Mouse (Mus musculus): ENCODE data around the gene Cadps. TPM values are rescaled to one million over a fixed set of nuclear protein-coding genes. Genes with fewer than 3 reads are reported as not detected.

The Cadps gene
- polyA plus RNA-seq, 1 experiment from 2014 or later: not detected

DNA sequence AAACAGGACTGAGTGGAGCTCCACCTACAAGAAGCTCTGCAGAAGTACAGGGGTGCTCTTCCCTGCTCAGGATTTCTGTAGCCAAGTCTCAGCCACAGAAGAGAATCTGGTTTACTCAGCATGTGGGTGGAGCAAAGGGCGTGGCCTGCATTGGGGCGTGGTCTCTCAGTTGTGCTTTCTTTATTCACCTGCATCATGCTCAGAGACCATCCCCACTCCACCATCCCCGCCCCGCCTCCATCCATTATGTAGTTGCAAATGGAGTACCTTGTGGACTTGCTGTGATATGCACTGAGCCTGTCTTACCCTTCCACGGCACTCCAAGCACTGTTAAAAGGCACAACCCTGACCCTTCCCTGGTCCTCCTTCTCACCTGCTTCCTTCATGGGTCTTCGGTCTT, 271.5 kb downstream of the Cadps start:
- TF ChIP-seq CTCF (IDR thresholded peaks at IDR 0.05; ENCODE audit: low read depth) (no peak), EP300 (IDR thresholded peaks at IDR 0.05; ENCODE audit: low read depth) (no peak)
- H3K4me1 ChIP-seq (ENCODE audit: insufficient read depth): no peaks in the 10 kb centered on the region
- H3K9ac ChIP-seq (replicated peaks): no peak overlapping the region
- H3K4me2 ChIP-seq (ENCODE audit: low read depth, low read length): no peak overlapping the region
- DNase-seq (no peak), ATAC-seq (no peak)
- no peak overlapping the region for H3K27ac ChIP-seq (ENCODE audit: low read depth)
- no peaks in the 10 kb centered on the region for H3K36me3 ChIP-seq (replicated peaks; ENCODE audit: insufficient read depth, low read length)
- H3K4me3 ChIP-seq (ENCODE audit: low read depth, low read length): no peak overlapping the region
- no peaks in the 10 kb centered on the region for H3K9me3 ChIP-seq (ENCODE audit: low read length)
- 44% methylated on average over 6 of the region's 6 CpGs for WGBS (ENCODE audit: insufficient replicate concordance)
- H3K27me3 ChIP-seq (ENCODE audit: insufficient read depth, low read length): no peaks in the 10 kb centered on the region

DNA sequence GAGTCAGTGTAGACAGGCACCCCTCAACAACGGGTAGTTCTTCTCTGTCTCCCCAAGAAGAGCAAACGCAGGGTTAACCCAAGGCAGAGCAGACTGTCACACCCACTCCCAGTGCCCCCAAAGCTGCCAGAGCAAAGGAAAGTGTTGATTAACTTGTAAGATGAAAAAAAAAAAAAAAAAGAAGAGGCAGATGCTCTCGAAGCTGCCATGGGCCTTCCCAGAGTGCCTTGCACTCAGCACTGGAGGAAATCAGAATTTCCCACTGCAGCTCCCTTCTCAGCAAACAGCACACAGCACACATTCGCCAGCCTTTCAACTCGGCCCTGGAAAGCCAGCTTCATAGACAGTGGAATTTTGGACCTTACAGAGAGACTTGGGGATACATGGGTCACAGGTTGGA, 271.9 kb downstream of the Cadps start:
- Histone ChIP-seq H3K4me1 (ENCODE audit: insufficient read depth) (no peaks in the 10 kb centered on the region), H3K9ac (replicated peaks) (no peak overlapping the region), H3K4me2 (ENCODE audit: low read depth, low read length) (no peak overlapping the region), H3K27ac (ENCODE audit: low read depth) (no peak overlapping the region), H3K36me3 (replicated peaks; ENCODE audit: insufficient read depth, low read length) (no peaks in the 10 kb centered on the region), H3K9me3 (ENCODE audit: low read length) (no peaks in the 10 kb centered on the region), H3K27me3 (ENCODE audit: insufficient read depth, low read length) (no peaks in the 10 kb centered on the region), H3K4me3 (ENCODE audit: low read depth, low read length) (no peak overlapping the region)
- 51% methylated on average over 5 of the region's 5 CpGs for WGBS (ENCODE audit: insufficient replicate concordance)
- ATAC-seq: no peak
- no peak for DNase-seq
- no peak for TF ChIP-seq EP300 (IDR thresholded peaks at IDR 0.05; ENCODE audit: low read depth)
- TF ChIP-seq CTCF (IDR thresholded peaks at IDR 0.05; ENCODE audit: low read depth): no peak

DNA sequence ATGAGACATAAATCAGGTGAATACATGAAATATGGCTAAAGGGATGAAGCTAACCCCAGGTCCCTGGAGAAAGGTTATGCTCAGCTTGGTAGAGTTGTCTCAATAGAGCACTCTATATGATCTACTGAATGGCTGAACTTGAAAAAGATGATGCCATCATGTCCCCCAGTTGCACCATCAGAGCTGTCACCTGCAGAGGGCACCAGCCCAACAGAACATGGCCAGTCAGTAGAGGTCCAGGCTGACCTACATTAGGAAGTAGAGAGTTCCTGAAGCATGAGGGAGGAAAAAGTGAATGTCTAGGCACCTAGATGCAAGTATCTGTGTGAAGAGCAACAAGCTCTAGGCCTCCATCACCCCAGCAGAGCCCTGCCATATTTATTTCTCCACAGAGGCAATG, 273.6 kb downstream of the Cadps start:
- ATAC-seq (no peak), DNase-seq (no peak)
- Histone ChIP-seq H3K27ac (ENCODE audit: low read depth) (no peak overlapping the region), H3K9me3 (ENCODE audit: low read length) (no peaks in the 10 kb centered on the region), H3K4me3 (ENCODE audit: low read depth, low read length) (no peak overlapping the region), H3K4me1 (ENCODE audit: insufficient read depth) (no peaks in the 10 kb centered on the region), H3K9ac (replicated peaks) (no peak overlapping the region), H3K27me3 (ENCODE audit: insufficient read depth, low read length) (no peaks in the 10 kb centered on the region), H3K4me2 (ENCODE audit: low read depth, low read length) (no peak overlapping the region), H3K36me3 (replicated peaks; ENCODE audit: insufficient read depth, low read length) (no peaks in the 10 kb centered on the region)
- TF ChIP-seq EP300 (IDR thresholded peaks at IDR 0.05; ENCODE audit: low read depth): no peak
- 0 out of 2 replicates have a peak, but pooled peaks have one; percentile 3 for TF ChIP-seq CTCF (IDR thresholded peaks at IDR 0.05; ENCODE audit: low read depth)

DNA sequence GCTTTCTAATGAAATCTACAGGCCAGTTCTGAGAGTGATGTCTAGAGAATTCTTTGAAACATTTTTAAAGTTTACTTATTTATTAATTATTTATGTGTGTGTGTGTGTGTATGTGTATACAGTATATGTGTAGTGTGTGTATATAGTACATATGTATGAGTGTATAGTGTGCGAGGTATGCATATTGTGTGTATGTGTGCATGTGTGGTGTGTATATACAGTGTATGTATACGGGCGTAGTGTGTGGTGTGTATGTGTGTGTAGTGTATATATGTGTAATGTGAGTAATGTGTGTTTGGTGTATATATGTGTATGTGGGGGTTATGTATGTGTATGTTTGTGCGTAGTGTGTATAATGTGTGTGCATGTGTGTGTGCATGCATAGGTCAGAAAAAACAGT, 275.4 kb downstream of the Cadps start:
- no peak overlapping the region for H3K27ac ChIP-seq (ENCODE audit: low read depth)
- 90% methylated on average over 4 of the region's 4 CpGs for WGBS (ENCODE audit: insufficient replicate concordance)

DNA sequence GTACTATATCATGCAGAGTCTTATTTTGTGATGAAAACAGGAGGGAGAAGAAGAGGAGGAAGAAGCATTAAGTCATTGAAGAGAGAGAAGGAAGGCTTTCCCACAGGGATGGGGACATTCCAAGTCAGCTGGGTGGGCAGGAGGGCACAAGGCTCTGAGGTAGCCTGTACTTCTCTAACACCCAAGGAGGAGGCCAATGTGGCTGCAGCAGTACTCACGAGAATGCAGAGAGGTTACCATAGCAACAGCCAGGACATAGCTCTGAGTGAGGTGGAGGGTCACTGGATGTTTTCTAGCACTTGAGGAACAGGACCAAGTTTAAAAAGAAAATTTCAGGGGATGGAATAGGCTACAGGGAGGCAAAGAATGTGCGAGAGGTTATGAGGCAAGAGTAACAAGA, 281.1 kb downstream of the Cadps start:
- Histone ChIP-seq H3K4me3 (ENCODE audit: low read depth, low read length) (no peak overlapping the region), H3K4me2 (ENCODE audit: low read depth, low read length) (no peak overlapping the region), H3K9me3 (ENCODE audit: low read length) (no peaks in the 10 kb centered on the region), H3K27me3 (ENCODE audit: insufficient read depth, low read length) (no peaks in the 10 kb centered on the region), H3K27ac (ENCODE audit: low read depth) (no peak overlapping the region), H3K9ac (replicated peaks) (no peak overlapping the region), H3K4me1 (ENCODE audit: insufficient read depth) (no peaks in the 10 kb centered on the region), H3K36me3 (replicated peaks; ENCODE audit: insufficient read depth, low read length) (no peaks in the 10 kb centered on the region)
- TF ChIP-seq EP300 (IDR thresholded peaks at IDR 0.05; ENCODE audit: low read depth): no peak
- no peak for TF ChIP-seq CTCF (IDR thresholded peaks at IDR 0.05; ENCODE audit: low read depth)
- no peak for ATAC-seq
- DNase-seq: no peak
- 49% methylated on average over 2 of the region's 2 CpGs for WGBS (ENCODE audit: insufficient replicate concordance)

More for the DNA sequence above, 275.4 kb downstream of the Cadps start:
- H3K4me1 ChIP-seq (ENCODE audit: insufficient read depth): no peaks in the 10 kb centered on the region
- no peak for TF ChIP-seq CTCF (IDR thresholded peaks at IDR 0.05; ENCODE audit: low read depth)
- TF ChIP-seq EP300 (IDR thresholded peaks at IDR 0.05; ENCODE audit: low read depth): no peak
- no peak overlapping the region for H3K4me2 ChIP-seq (ENCODE audit: low read depth, low read length)
- H3K36me3 ChIP-seq (replicated peaks; ENCODE audit: insufficient read depth, low read length): no peaks in the 10 kb centered on the region
- H3K9me3 ChIP-seq (ENCODE audit: low read length): no peaks in the 10 kb centered on the region
- H3K27me3 ChIP-seq (ENCODE audit: insufficient read depth, low read length): no peaks in the 10 kb centered on the region
- no peak overlapping the region for H3K4me3 ChIP-seq (ENCODE audit: low read depth, low read length)
- DNase-seq: no peak
- ATAC-seq: no peak
- H3K9ac ChIP-seq (replicated peaks): no peak overlapping the region

DNA sequence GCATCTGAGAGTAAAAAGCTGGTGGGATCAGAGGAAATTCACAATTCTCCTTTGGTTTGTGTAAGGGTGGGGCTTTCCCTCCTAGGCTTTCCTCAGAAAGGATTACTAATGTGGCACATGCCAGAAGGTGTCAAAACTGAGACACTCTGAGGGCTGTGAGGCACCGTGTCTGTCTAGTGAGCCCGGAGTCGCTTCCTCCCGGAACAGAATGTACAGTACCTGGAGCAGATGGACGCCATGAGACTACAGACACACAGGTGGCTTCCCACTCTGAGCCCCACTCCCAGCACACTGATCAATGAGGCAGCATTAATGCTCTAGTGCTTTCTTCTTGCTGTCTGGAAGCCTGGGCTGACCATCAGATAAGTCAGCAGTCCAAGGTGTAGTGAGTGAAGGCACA, 283.8 kb downstream of the Cadps start:
- no peak overlapping the region for H3K9ac ChIP-seq (replicated peaks)
- H3K27ac ChIP-seq (ENCODE audit: low read depth): no peak overlapping the region

DNA sequence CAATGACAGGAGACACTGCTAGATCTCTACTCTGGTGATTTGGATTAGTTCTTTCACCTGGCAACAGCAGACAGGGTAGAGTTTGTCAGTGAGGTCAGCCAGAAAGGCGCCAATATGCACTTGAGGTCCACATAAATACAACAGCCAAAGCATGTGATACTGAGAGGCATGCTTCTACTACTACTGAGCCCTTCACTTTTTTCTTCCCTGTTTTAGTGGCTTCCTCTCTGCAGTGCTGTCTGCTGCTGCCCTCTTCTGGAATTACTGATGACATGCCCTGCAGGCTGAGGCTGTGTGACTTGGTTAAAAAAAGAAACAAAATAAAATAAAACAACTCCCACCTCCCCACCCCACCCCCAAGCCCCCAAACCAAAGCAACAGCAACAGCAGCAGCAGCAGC, 291.8 kb downstream of the Cadps start:
- Histone ChIP-seq H3K9ac (replicated peaks) (no peak overlapping the region), H3K4me3 (ENCODE audit: low read depth, low read length) (no peak overlapping the region), H3K36me3 (replicated peaks; ENCODE audit: insufficient read depth, low read length) (no peaks in the 10 kb centered on the region), H3K4me2 (ENCODE audit: low read depth, low read length) (no peak overlapping the region), H3K27me3 (ENCODE audit: insufficient read depth, low read length) (no peaks in the 10 kb centered on the region), H3K27ac (ENCODE audit: low read depth) (no peak overlapping the region), H3K4me1 (ENCODE audit: insufficient read depth) (no peaks in the 10 kb centered on the region), H3K9me3 (ENCODE audit: low read length) (no peaks in the 10 kb centered on the region)
- WGBS (ENCODE audit: insufficient replicate concordance): 12% methylated on average over 1 of the region's 1 CpGs
- no peak for ATAC-seq
- no peak for DNase-seq
- TF ChIP-seq CTCF (IDR thresholded peaks at IDR 0.05; ENCODE audit: low read depth) (peak; percentile 57), EP300 (IDR thresholded peaks at IDR 0.05; ENCODE audit: low read depth) (no peak)

More for the DNA sequence above, 283.8 kb downstream of the Cadps start:
- no peak for DNase-seq
- 81% methylated on average over 5 of the region's 5 CpGs for WGBS (ENCODE audit: insufficient replicate concordance)
- no peak for ATAC-seq
- TF ChIP-seq CTCF (IDR thresholded peaks at IDR 0.05; ENCODE audit: low read depth) (no peak), EP300 (IDR thresholded peaks at IDR 0.05; ENCODE audit: low read depth) (no peak)
- Histone ChIP-seq H3K4me3 (ENCODE audit: low read depth, low read length) (no peak overlapping the region), H3K4me1 (ENCODE audit: insufficient read depth) (no peaks in the 10 kb centered on the region), H3K9me3 (ENCODE audit: low read length) (no peaks in the 10 kb centered on the region), H3K27me3 (ENCODE audit: insufficient read depth, low read length) (no peaks in the 10 kb centered on the region), H3K36me3 (replicated peaks; ENCODE audit: insufficient read depth, low read length) (no peaks in the 10 kb centered on the region), H3K4me2 (ENCODE audit: low read depth, low read length) (no peak overlapping the region)

Data from liver, postnatal 0 days (tissue).